Mouse (Mus musculus): ENCODE results near the gene Ppfia3.

DNA sequence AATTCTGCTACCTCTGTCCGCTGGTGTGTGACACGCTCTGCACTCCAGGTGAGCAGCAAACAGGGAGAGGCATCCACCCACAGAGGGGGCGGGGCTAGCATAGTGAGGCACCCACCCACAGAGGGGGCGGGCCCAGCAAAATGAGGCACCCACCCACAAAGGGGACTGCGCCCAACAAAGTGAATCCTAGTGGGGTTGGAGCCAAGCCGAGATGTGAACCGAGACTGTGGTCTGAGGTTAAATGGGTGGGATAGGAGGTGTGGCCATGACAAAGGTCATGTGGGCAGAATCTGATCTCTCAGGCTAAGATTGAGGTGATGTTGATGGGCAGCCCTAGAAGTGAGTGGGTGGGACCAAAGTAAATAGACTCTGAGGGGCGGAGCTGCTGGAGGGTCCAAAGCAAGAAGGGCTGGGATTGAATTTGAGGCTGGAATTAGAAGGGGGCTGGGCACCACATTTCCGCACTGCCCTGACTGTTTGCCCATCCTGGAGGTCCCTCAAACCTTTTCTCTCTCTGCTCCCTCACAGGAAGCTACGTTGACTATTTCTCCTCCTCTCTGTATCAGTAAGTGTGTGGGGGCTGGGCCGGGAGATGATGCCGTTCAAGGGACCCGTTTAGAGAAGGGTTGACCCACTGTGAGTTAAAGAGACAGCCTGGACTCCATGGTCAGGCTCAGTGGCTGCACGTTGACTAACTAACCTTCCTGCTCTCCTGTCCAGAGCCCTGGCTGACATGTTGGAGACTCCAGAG, 28.5 kb downstream of the Ppfia3 start:
- TF ChIP-seq HCFC1 (IDR thresholded peaks at IDR 0.05; ENCODE audit: borderline replicate concordance, insufficient read depth, low read length) (no peak), ZNF384 (IDR thresholded peaks at IDR 0.05; ENCODE audit: low read depth, low read length) (no peak), CHD2 (IDR thresholded peaks at IDR 0.05; ENCODE audit: low read depth, low read length) (no peak), MAFK (IDR thresholded peaks at IDR 0.05; ENCODE audit: insufficient read depth, low read depth, low read length) (no peak), ZC3H11A (IDR thresholded peaks at IDR 0.05; ENCODE audit: borderline replicate concordance, low read depth, low read length) (no peak)
